Mouse (Mus musculus): Measurements from ENCODE around the gene Fgfr2.

The Fgfr2 gene

GRCm38 (mm10) chr7:132597251-132598041, 525.7 kb downstream of the Fgfr2 start:
- DNase-seq, result no peak

GRCm38 (mm10) chr7:132596557-132597250, 526.4 kb downstream of the Fgfr2 start:
- DNase-seq, result no peak

GRCm38 (mm10) chr7:132595787-132596186, 527.4 kb downstream of the Fgfr2 start:
- DNase-seq, result no peak

- DNase-seq, result no peak
These were observed 528.8 kb downstream of the Fgfr2 start for GRCm38 (mm10) chr7:132594325-132594724.

- no peak for DNase-seq
These were observed 529.4 kb downstream of the Fgfr2 start for GRCm38 (mm10) chr7:132593762-132594161.

GRCm38 (mm10) chr7:132589610-132590009, 533.5 kb downstream of the Fgfr2 start:
- DNase-seq, result no peak

- DNase-seq, result no peak
These were observed 536.0 kb downstream of the Fgfr2 start for GRCm38 (mm10) chr7:132587167-132587566.

- DNase-seq, result no peak
These were observed 537.3 kb downstream of the Fgfr2 start for GRCm38 (mm10) chr7:132585695-132586491.

- no peak for DNase-seq
These were observed 541.7 kb downstream of the Fgfr2 start for GRCm38 (mm10) chr7:132581441-132581840.

- no peak for DNase-seq
These were observed 542.6 kb downstream of the Fgfr2 start for GRCm38 (mm10) chr7:132580511-132580910.

GRCm38 (mm10) chr7:132576891-132577290, 546.3 kb downstream of the Fgfr2 start:
- no peak for DNase-seq

- peak; percentile 95 for DNase-seq
These were observed 547.0 kb downstream of the Fgfr2 start, which contains the start of gene Oat for GRCm38 (mm10) chr7:132576116-132576650. Oat (minus strand) TSS chr7:132576398.

GRCm38 (mm10) chr7:132575623-132576022, 547.5 kb downstream of the Fgfr2 start:
- DNase-seq, result peak; percentile 85

GRCm38 (mm10) chr7:132574646-132575045, 548.5 kb downstream of the Fgfr2 start:
- no peak for DNase-seq

- no peak for DNase-seq
These were observed 549.9 kb downstream of the Fgfr2 start for GRCm38 (mm10) chr7:132573205-132573604.

GRCm38 (mm10) chr7:132572738-132573137, 550.4 kb downstream of the Fgfr2 start:
- no peak for DNase-seq

GRCm38 (mm10) chr7:132571481-132571880, 551.7 kb downstream of the Fgfr2 start:
- DNase-seq, result no peak

GRCm38 (mm10) chr7:132570071-132570470, 553.1 kb downstream of the Fgfr2 start:
- DNase-seq, result no peak

GRCm38 (mm10) chr7:132568817-132569216, 554.3 kb downstream of the Fgfr2 start:
- no peak for DNase-seq

GRCm38 (mm10) chr7:132565831-132566230, 557.3 kb downstream of the Fgfr2 start:
- DNase-seq, result no peak

- DNase-seq, result no peak
These were observed 563.9 kb downstream of the Fgfr2 start for GRCm38 (mm10) chr7:132559138-132559766.

- no peak for DNase-seq
These were observed 564.9 kb downstream of the Fgfr2 start for GRCm38 (mm10) chr7:132558141-132558736.

All from cerebellum, adult 9-10 months (tissue).